Mouse (Mus musculus) forebrain, postnatal 0 days (tissue): ENCODE results near the gene Myom1. TPM values are rescaled to one million over a fixed set of nuclear protein-coding genes. Genes with fewer than 3 reads are reported as not detected.

Experiments used
- ATAC-seq: fragments of 200-750 bp; cut with Nextera tagmentation; 2 replicates; pipeline ENCODE4 v1.8.0; 2017; ENCODE audit warnings: mild to moderate bottlenecking, moderate library complexity
- DNase-seq: peaks from one replicate; pipeline ENCODE4 v3.0.0-alpha.2; 2015
- H3K27ac ChIP-seq: fragments of 300-500 bp; sonication (generic); 2 replicates; pipeline ENCODE4 v1.5.1; 2014; ENCODE audit warnings: low read depth, mild to moderate bottlenecking, antibody characterized with exemption, low read length, moderate library complexity, mixed read lengths
- H3K27me3 ChIP-seq: fragments of 300-500 bp; sonication (generic); 2 replicates; pipeline ENCODE4 v1.6.1; 2014; ENCODE audit warnings: mild to moderate bottlenecking, low read length, mixed read lengths; ENCODE audit not compliant: insufficient read depth
- H3K36me3 ChIP-seq: fragments of 300-500 bp; sonication (generic); 2 replicates; pipeline ENCODE4 v1.6.1; 2014; ENCODE audit warnings: mild to moderate bottlenecking, moderate library complexity; ENCODE audit not compliant: insufficient read depth
- H3K4me1 ChIP-seq: fragments of 300-500 bp; sonication (generic); 2 replicates; pipeline ENCODE4 v1.6.1; 2014; ENCODE audit warnings: antibody characterized with exemption; ENCODE audit not compliant: insufficient read depth
- H3K4me2 ChIP-seq: fragments of 300-500 bp; sonication (generic); 2 replicates; pipeline ENCODE4 v1.6.1; 2014; ENCODE audit warnings: low read depth, mild to moderate bottlenecking, moderate library complexity
- H3K4me3 ChIP-seq: fragments of 300-500 bp; sonication (generic); 2 replicates; pipeline ENCODE4 v1.5.1; 2014; ENCODE audit warnings: low read depth, low read length, mixed read lengths
- H3K9ac ChIP-seq: fragments of 300-500 bp; sonication (generic); 2 replicates; pipeline ENCODE4 v1.6.1; 2014; ENCODE audit warnings: mild to moderate bottlenecking
- H3K9me3 ChIP-seq: fragments of 300-500 bp; sonication (generic); 2 replicates; pipeline ENCODE4 v1.6.1; 2016; ENCODE audit warnings: low read length
- CTCF ChIP-seq: sonication (generic); IDR thresholded peaks from 2 replicates; pipeline ENCODE4 v1.5.1; 2016; ENCODE audit warnings: antibody characterized with exemption, control low read depth, low read depth
- WGBS: fragments of 180-500 bp; shearing (Covaris S2); extraction: QIAGEN DNeasy Blood & Tissue Kit; methylation state at CpG from one replicate; pipeline ENCODE4 v1.1.7; 2014; 5-methylcytosine and 5-hydroxymethylcytosine counted together
- polyA plus RNA-seq: library from polyadenylated mRNA; unstranded; fragments of >200 nt; fragmentation: Nextera tagmentation; extraction: Ambion mirVana; gene quantifications from 2 replicates; pipeline ENCODE4 v1.2.1, GENCODE M21; 2015
- total RNA-seq: library from RNA; depleted of rRNA; stranded (reverse); fragments of >200 nt; gene quantifications from 2 replicates; pipeline ENCODE4 v1.2.3, GENCODE M21; 2014

Gene Myom1
- total and polyA plus RNA-seq, 2 experiments from 2014 or later: 1.2 to 2.0 TPM

DNA sequence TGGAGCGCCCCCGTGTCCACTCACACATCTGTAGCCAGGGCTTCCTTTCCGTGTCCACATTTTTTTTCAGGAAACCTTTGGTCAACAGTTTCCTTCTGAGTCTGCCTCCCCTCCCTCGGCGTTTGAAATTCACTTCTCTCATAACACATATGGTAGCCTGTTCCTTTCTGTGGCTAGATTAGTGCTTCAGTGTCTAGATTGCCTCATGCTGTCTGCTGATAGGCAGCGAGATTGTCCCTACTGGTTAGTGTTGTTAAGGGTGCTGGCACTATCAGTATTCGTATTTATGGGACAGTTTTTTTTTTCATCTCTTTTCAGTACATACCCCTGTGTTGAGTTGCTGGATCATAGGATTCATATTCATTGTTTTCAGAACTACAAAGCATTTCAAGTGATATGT is 54.0 kb downstream of the Myom1 start:
- Histone ChIP-seq H3K27ac (no peak overlapping the region), H3K9me3 (no peaks in the 10 kb centered on the region), H3K4me1 (no peaks in the 10 kb centered on the region), H3K9ac (no peak overlapping the region), H3K27me3 (no peaks in the 10 kb centered on the region), H3K36me3 (no peaks in the 10 kb centered on the region), H3K4me2 (no peak overlapping the region), H3K4me3 (no peak overlapping the region)
- ATAC-seq (no peak), DNase-seq (no peak)
- TF ChIP-seq CTCF: no peak
- WGBS: 81% methylated on average over 7 of the region's 7 CpGs

DNA sequence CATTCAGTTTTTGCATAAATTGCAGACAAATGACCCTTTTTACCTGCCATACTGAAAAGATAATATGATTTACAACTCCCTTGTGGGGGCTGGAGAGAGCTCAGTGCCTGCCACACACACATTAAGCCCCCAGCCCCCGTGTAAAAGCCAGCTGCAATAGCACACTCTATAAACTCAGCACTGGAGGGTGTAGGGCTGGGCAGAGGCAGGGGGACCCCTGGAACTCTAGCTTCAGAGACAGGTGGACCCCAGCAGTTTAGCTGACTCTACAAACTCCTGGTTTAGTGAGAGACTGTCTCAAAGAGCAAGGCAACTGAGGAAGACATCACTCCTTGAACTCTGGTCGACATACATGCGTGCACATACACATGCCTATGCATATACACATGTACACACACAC is 55.3 kb downstream of the Myom1 start:
- no peak overlapping the region for H3K4me2 ChIP-seq
- WGBS: 92% methylated on average over 3 of the region's 3 CpGs
- no peaks in the 10 kb centered on the region for H3K9me3 ChIP-seq
- ATAC-seq (no peak), DNase-seq (no peak)
- H3K9ac ChIP-seq: no peak overlapping the region
- no peaks in the 10 kb centered on the region for H3K36me3 ChIP-seq
- no peak for TF ChIP-seq CTCF
- no peaks in the 10 kb centered on the region for H3K4me1 ChIP-seq
- H3K27ac ChIP-seq: no peak overlapping the region
- H3K4me3 ChIP-seq: no peak overlapping the region
- H3K27me3 ChIP-seq: no peaks in the 10 kb centered on the region

DNA sequence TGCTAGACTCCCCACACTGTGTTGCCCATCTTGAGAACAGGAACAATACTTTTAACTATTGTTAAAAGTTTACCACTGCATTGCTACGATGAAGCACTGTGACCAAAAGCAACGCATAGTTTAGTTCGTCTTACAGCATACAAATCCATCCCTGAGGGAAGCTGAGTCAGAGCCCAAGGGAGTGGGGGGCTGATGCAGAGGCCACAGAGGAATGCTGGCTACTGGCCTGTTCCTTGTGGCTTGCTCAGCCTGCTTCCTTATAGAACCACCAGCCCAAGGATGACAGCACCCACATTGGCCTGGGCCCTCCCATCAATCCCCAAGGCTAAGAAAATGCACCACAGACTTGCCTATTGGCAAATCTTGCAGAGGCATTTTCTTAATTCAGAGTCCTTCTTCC is 56.8 kb downstream of the Myom1 start:
- Histone ChIP-seq H3K27ac (no peak overlapping the region), H3K4me2 (no peak overlapping the region), H3K4me3 (no peak overlapping the region), H3K4me1 (no peaks in the 10 kb centered on the region), H3K9me3 (no peaks in the 10 kb centered on the region), H3K9ac (no peak overlapping the region), H3K36me3 (no peaks in the 10 kb centered on the region), H3K27me3 (no peaks in the 10 kb centered on the region)
- no peak for ATAC-seq
- 92% methylated on average over 3 of the region's 3 CpGs for WGBS
- TF ChIP-seq CTCF: no peak
- no peak for DNase-seq

DNA sequence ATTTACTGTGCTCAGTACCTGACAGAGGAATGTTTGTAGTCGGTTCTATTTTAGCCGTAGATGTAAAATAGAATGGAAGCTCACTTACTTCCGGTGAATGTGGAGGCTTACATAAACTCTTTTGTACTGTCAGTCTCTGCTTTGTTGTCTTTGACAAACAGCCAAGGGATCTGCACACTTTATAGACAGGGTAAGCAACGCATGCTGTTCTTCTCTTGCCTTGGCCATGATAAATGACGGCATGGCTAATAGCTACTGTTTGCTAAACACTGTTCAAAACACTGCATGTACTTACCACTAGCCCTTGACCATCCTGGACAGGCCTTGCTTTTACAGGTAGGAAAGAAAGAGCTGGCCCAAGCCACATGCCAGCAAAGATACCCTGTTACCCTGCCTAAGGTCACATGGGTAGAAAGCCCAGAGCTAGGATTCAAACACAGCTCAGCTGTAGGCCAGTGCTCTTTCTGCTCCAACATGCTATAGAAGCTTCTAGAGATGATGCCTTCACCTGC is 59.7 kb downstream of the Myom1 start:
- Histone ChIP-seq H3K4me1 (no peaks in the 10 kb centered on the region), H3K4me2 (no peak overlapping the region), H3K27ac (no peak overlapping the region), H3K36me3 (no peaks in the 10 kb centered on the region), H3K9ac (no peak overlapping the region), H3K9me3 (no peaks in the 10 kb centered on the region), H3K27me3 (no peaks in the 10 kb centered on the region), H3K4me3 (no peak overlapping the region)
- WGBS: 52% methylated on average over 5 of the region's 5 CpGs
- no peak for ATAC-seq
- TF ChIP-seq CTCF: no peak
- no peak for DNase-seq

GRCm38 (mm10) chr17:71062870-71063602 is 60.6 kb downstream of the Myom1 start:
- 66% methylated on average over 13 of the region's 13 CpGs for WGBS

GRCm38 (mm10) chr17:71064463-71065014 is 62.1 kb downstream of the Myom1 start:
- no peak overlapping the region for H3K4me3 ChIP-seq
- H3K9me3 ChIP-seq: no peaks in the 10 kb centered on the region
- no peak overlapping the region for H3K27ac ChIP-seq
- no peaks in the 10 kb centered on the region for H3K36me3 ChIP-seq
- DNase-seq (peak; percentile 67), ATAC-seq (no peak)
- H3K4me1 ChIP-seq: no peaks in the 10 kb centered on the region
- 59% methylated on average over 7 of the region's 7 CpGs for WGBS
- peak; percentile 82 for TF ChIP-seq CTCF
- no peak overlapping the region for H3K4me2 ChIP-seq
- no peak overlapping the region for H3K9ac ChIP-seq
- no peaks in the 10 kb centered on the region for H3K27me3 ChIP-seq

More at GRCm38 (mm10) chr17:71062870-71063602, 60.6 kb downstream of the Myom1 start:
- no peak for TF ChIP-seq CTCF
- ATAC-seq (peak; percentile 84; the same call in 1 of the 2 replicates), DNase-seq (no peak)
- no peaks in the 10 kb centered on the region for H3K4me1 ChIP-seq
- no peak overlapping the region for H3K4me3 ChIP-seq
- no peaks in the 10 kb centered on the region for H3K36me3 ChIP-seq
- H3K27me3 ChIP-seq: no peaks in the 10 kb centered on the region
- no peaks in the 10 kb centered on the region for H3K9me3 ChIP-seq
- H3K4me2 ChIP-seq: no peak overlapping the region
- no peak overlapping the region for H3K27ac ChIP-seq
- no peak overlapping the region for H3K9ac ChIP-seq

GRCm38 (mm10) chr17:71065127-71065526 is 62.7 kb downstream of the Myom1 start:
- Histone ChIP-seq H3K4me2 (no peak overlapping the region), H3K9ac (no peak overlapping the region), H3K27me3 (no peaks in the 10 kb centered on the region), H3K9me3 (no peaks in the 10 kb centered on the region), H3K4me3 (no peak overlapping the region), H3K36me3 (no peaks in the 10 kb centered on the region), H3K27ac (no peak overlapping the region), H3K4me1 (no peaks in the 10 kb centered on the region)
- ATAC-seq (no peak), DNase-seq (no peak)
- WGBS: 78% methylated on average over 6 of the region's 6 CpGs
- TF ChIP-seq CTCF: no peak
